Mouse (Mus musculus) embryonic fibroblast, embryonic 13.5 days (primary cell): ENCODE data around the gene Dnah11.

Source experiments
- CTCF ChIP-seq: IDR thresholded peaks from 2 replicates; pipeline ENCODE4 v1.5.1; 2011; ENCODE audit warnings: mild to moderate bottlenecking, control low read depth, low read length, moderate library complexity, borderline replicate concordance; ENCODE audit not compliant: insufficient read depth
- POLR2A ChIP-seq: IDR thresholded peaks from 2 replicates; pipeline ENCODE4 v1.6.1; 2011; ENCODE audit warnings: low read depth, mild to moderate bottlenecking, control low read depth, low read length, moderate library complexity

DNA sequence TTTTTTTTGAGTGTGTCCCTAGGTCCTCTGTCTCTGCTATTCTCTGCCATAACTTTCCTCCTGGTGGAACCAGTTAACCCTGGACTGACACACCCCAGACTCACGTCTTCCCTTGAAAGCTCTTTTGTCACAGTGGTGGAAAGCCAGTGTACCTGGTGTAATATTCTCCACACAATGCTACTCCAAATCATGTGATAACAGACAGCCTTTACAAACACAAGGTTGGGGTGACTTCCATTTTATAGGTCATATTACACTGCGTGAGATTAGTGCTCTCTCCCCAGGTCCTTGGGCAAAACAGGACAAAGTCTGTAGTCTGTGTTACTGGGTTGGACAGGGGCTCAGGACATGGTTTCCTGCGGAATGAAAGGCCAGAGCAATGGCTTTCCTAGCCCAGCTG lies 311.4 kb downstream of the Dnah11 start:
- TF ChIP-seq CTCF (no peak), POLR2A (no peak)
